Mouse (Mus musculus): ENCODE results near the gene Rybp.
A peak's percentile ranks its signal among the peaks of the same experiment; 100 is the strongest.

The Rybp gene

GRCm38 (mm10) chr6:100287334-100288015 is at the start of gene Rybp:
TSS of gene Rybp (minus strand) at chr6:100287485.
- peak; percentile 96 for DNase-seq (ENCODE audit: low read depth, low spot score)

- DNase-seq (ENCODE audit: low read depth, low spot score) = no peak
These were observed 49.4 kb upstream of the Rybp start for GRCm38 (mm10) chr6:100336591-100337148.

GRCm38 (mm10) chr6:100335506-100336144 is 48.3 kb upstream of the Rybp start:
- peak; percentile 41 for DNase-seq (ENCODE audit: low read depth, low spot score)

GRCm38 (mm10) chr6:100333745-100334144 is 46.5 kb upstream of the Rybp start:
- DNase-seq (ENCODE audit: low read depth, low spot score) = no peak

GRCm38 (mm10) chr6:100332479-100332878 is 45.2 kb upstream of the Rybp start:
- DNase-seq (ENCODE audit: low read depth, low spot score) = no peak

GRCm38 (mm10) chr6:100331582-100331981 is 44.3 kb upstream of the Rybp start:
- no peak for DNase-seq (ENCODE audit: low read depth, low spot score)

GRCm38 (mm10) chr6:100331055-100331454 is 43.8 kb upstream of the Rybp start:
- DNase-seq (ENCODE audit: low read depth, low spot score) = no peak

- DNase-seq (ENCODE audit: low read depth, low spot score) = no peak
These were observed 42.3 kb upstream of the Rybp start for GRCm38 (mm10) chr6:100329542-100329941.

- peak; percentile 89 for DNase-seq (ENCODE audit: low read depth, low spot score)
These were observed 39.8 kb upstream of the Rybp start for GRCm38 (mm10) chr6:100327050-100327449.

GRCm38 (mm10) chr6:100323756-100324430 is 36.6 kb upstream of the Rybp start:
- DNase-seq (ENCODE audit: low read depth, low spot score) = peak; percentile 26

- no peak for DNase-seq (ENCODE audit: low read depth, low spot score)
These were observed 35.3 kb upstream of the Rybp start for GRCm38 (mm10) chr6:100322561-100322960.

- DNase-seq (ENCODE audit: low read depth, low spot score) = no peak
These were observed 34.9 kb upstream of the Rybp start for GRCm38 (mm10) chr6:100322145-100322544.

GRCm38 (mm10) chr6:100314201-100314600 is 26.9 kb upstream of the Rybp start:
- DNase-seq (ENCODE audit: low read depth, low spot score) = peak; percentile 64

GRCm38 (mm10) chr6:100311167-100311566 is 23.9 kb upstream of the Rybp start:
- no peak for DNase-seq (ENCODE audit: low read depth, low spot score)

GRCm38 (mm10) chr6:100304831-100305230 is 17.5 kb upstream of the Rybp start:
- no peak for DNase-seq (ENCODE audit: low read depth, low spot score)

GRCm38 (mm10) chr6:100301410-100302108 is 14.3 kb upstream of the Rybp start:
- DNase-seq (ENCODE audit: low read depth, low spot score) = no peak

- DNase-seq (ENCODE audit: low read depth, low spot score) = no peak
These were observed 13.5 kb upstream of the Rybp start for GRCm38 (mm10) chr6:100300831-100301230.

- peak; percentile 35 for DNase-seq (ENCODE audit: low read depth, low spot score)
These were observed 11.7 kb upstream of the Rybp start for GRCm38 (mm10) chr6:100298945-100299344.

GRCm38 (mm10) chr6:100297536-100297935 is 10.3 kb upstream of the Rybp start:
- no peak for DNase-seq (ENCODE audit: low read depth, low spot score)

GRCm38 (mm10) chr6:100292411-100292810 is 5.1 kb upstream of the Rybp start:
- DNase-seq (ENCODE audit: low read depth, low spot score) = peak; percentile 79

- DNase-seq (ENCODE audit: low read depth, low spot score) = no peak
These were observed 1.8 kb upstream of the Rybp start for GRCm38 (mm10) chr6:100289058-100289457.

GRCm38 (mm10) chr6:100288730-100289035 is 1.4 kb upstream of the Rybp start:
- DNase-seq (ENCODE audit: low read depth, low spot score) = no peak

Data from brain, adult 2 months (tissue).